Mouse (Mus musculus): ENCODE data around the gene Atp11a. TPM values are rescaled to one million over a fixed set of nuclear protein-coding genes. Genes with fewer than 3 reads are reported as not detected.

The Atp11a gene
- total and polyA plus RNA-seq, 3 experiments = 0.12 to 0.27 (median 0.21) TPM

DNA sequence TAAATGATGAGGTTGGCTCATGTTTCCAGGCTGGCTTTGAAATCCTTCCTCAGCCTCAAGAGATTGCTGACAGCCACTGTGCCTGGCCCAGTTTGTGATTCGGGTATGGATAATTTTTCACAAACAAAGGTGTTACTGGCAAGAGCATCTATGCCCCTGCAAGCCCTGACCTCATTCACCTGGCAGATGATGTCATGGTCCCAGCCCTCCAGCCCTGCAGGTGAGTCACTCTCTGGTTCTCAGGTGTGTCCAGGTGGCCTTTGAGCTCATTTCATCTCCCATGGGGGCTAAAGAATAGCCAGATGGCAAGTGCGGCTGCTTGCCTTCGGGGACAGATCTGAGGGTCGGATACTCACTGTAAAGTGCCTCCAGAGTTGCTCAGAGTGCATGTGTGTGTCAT lies 8.2 kb downstream of the Atp11a start:
- Histone ChIP-seq H3K27me3 (replicated peaks) (peaks cover 97% of the 10 kb centered on the region), H3K4me1 (ENCODE audit: control insufficient read depth in 1 of 2, insufficient read depth in 2 of 2) (no peaks in the 10 kb centered on the region), H3K9ac (ENCODE audit: insufficient read depth, low read depth) (no peak overlapping the region), H3K9me3 (replicated peaks; ENCODE audit: low read length) (no peaks in the 10 kb centered on the region), H3K4me3 (replicated peaks in 1 of 3; ENCODE audit: low read depth in 2 of 3, low read length in 2 of 3, poor library complexity in 1 of 3) (no peak overlapping the region), H3K4me2 (ENCODE audit: insufficient read depth, low read depth, poor library complexity, severe bottlenecking) (no peak overlapping the region), H3K79me2 (replicated peaks; ENCODE audit: control insufficient read depth, extremely low read depth, insufficient read depth, poor library complexity, severe bottlenecking) (no peaks in the 10 kb centered on the region), H3K36me3 (replicated peaks in 1 of 2; ENCODE audit: control insufficient read depth in 1 of 2, insufficient read depth in 1 of 2, low read length in 1 of 2) (no peaks in the 10 kb centered on the region), H3K27ac (ENCODE audit: insufficient read depth, low read depth) (no peak overlapping the region)
- in situ Hi-C loops (cut with MboI; ENCODE audit: low pct_ligation_motif_present, low pct_unique_long_range_greater_than_20kb, low sequenced_read_pairs) = no loop called here
- TF ChIP-seq SMC3 (IDR thresholded peaks at IDR 0.05; ENCODE audit: low read depth, low read length) = no peak
- TF ChIP-seq TCF12 (IDR thresholded peaks at IDR 0.05; ENCODE audit: low read depth, low read length) = no peak
- no peak for TF ChIP-seq MEF2A (IDR thresholded peaks at IDR 0.05; ENCODE audit: borderline replicate concordance, low read depth, low read length)
- no peak for TF ChIP-seq BHLHE40 (IDR thresholded peaks at IDR 0.05; ENCODE audit: low read depth, low read length)
- TF ChIP-seq RAD21 (IDR thresholded peaks at IDR 0.05; ENCODE audit: low read depth, low read length) = no peak
- no peak for TF ChIP-seq ELF1 (IDR thresholded peaks at IDR 0.05; ENCODE audit: low read depth, low read length)
- TF ChIP-seq ZC3H11A (IDR thresholded peaks at IDR 0.05; ENCODE audit: low read depth, low read length) = no peak
- TF ChIP-seq USF2 (conservative IDR thresholded peaks at IDR 0.05; ENCODE audit: low read depth, low read length) = no peak
- dilution Hi-C loops (cut with MboI; ENCODE audit: extremely low pct_ligation_motif_present, extremely low pct_unique_long_range_greater_than_20kb, low sequenced_read_pairs) = no loop called here
- no peak for DNase-seq (ENCODE audit: extremely low read depth)

DNA sequence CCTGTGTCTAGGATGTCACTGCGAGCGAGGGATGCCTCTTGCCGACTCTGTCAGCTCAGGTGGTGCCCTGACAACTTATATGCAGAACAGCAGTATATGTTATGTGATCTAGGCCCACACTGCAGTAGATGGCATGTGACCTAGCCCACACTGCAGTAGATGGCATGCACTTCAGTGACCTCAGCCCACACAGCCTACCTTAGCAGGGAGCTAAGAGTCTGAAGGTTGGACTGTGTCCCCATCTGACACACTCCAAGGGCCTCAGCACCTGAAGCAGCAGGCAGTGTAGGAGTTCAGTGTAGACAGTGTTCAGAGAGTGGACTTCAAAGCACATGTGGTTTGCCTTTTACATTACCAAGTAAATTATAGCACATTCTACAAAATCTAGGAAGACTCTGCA lies 10.4 kb downstream of the Atp11a start:
- no peaks in the 10 kb centered on the region for H3K9me3 ChIP-seq (replicated peaks; ENCODE audit: low read length)
- no peaks in the 10 kb centered on the region for H3K4me1 ChIP-seq (ENCODE audit: control insufficient read depth in 1 of 2, insufficient read depth in 2 of 2)
- no peak overlapping the region for H3K27ac ChIP-seq (ENCODE audit: insufficient read depth, low read depth)
- dilution Hi-C loops (cut with MboI; ENCODE audit: extremely low pct_ligation_motif_present, extremely low pct_unique_long_range_greater_than_20kb, low sequenced_read_pairs) = no loop called here
- in situ Hi-C loops (cut with MboI; ENCODE audit: low pct_ligation_motif_present, low pct_unique_long_range_greater_than_20kb, low sequenced_read_pairs) = no loop called here
- no peaks in the 10 kb centered on the region for H3K79me2 ChIP-seq (replicated peaks; ENCODE audit: control insufficient read depth, extremely low read depth, insufficient read depth, poor library complexity, severe bottlenecking)
- H3K4me2 ChIP-seq (ENCODE audit: insufficient read depth, low read depth, poor library complexity, severe bottlenecking) = no peak overlapping the region
- no peaks in the 10 kb centered on the region for H3K36me3 ChIP-seq (replicated peaks in 1 of 2; ENCODE audit: control insufficient read depth in 1 of 2, insufficient read depth in 1 of 2, low read length in 1 of 2)
- no peak for DNase-seq (ENCODE audit: extremely low read depth)
- no peak overlapping the region for H3K9ac ChIP-seq (ENCODE audit: insufficient read depth, low read depth)
- TF ChIP-seq MAFK (IDR thresholded peaks at IDR 0.05; ENCODE audit: insufficient replicate concordance, low read length) (no peak), ETS1 (conservative IDR thresholded peaks at IDR 0.05; ENCODE audit: low read depth, low read length) (no peak), ELF1 (IDR thresholded peaks at IDR 0.05; ENCODE audit: low read depth, low read length) (no peak), ZNF384 (IDR thresholded peaks at IDR 0.05; ENCODE audit: low read depth, low read length) (no peak), USF1 (IDR thresholded peaks at IDR 0.05; ENCODE audit: low read depth, low read length) (no peak), CHD2 (IDR thresholded peaks at IDR 0.05; ENCODE audit: low read length) (no peak), CTCF (conservative IDR thresholded peaks at IDR 0.05 in 1 of 2, IDR thresholded peaks at IDR 0.05 in 1 of 2; ENCODE audit: low read depth in 2 of 2, low read length in 2 of 2) (no peak), RAD21 (IDR thresholded peaks at IDR 0.05; ENCODE audit: low read depth, low read length) (no peak)
- no peak overlapping the region for H3K4me3 ChIP-seq (replicated peaks in 1 of 3; ENCODE audit: low read depth in 2 of 3, low read length in 2 of 3, poor library complexity in 1 of 3)
- peaks cover 93% of the 10 kb centered on the region for H3K27me3 ChIP-seq (replicated peaks)

DNA sequence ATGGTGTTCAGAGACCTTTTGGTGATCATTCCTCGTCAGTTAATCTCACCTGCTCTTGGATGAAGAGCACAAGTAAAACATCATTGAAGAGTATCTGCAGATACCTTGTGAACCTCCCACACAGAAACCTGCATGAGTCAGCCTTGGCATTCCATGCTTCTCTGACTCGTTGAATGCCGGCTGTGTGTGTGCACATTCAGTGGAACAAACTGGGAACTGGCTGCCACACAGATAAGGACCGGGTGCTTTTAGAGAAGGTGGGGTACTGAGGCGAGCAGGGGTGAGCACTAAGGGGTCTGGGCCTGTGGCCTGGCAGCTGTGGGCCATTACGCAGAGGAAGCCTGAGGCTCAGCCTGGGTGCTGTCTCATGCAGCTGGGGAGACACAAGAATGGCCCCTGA lies 11.9 kb downstream of the Atp11a start:
- H3K9me3 ChIP-seq (replicated peaks; ENCODE audit: low read length) = no peaks in the 10 kb centered on the region
- no peaks in the 10 kb centered on the region for H3K36me3 ChIP-seq (replicated peaks in 1 of 2; ENCODE audit: control insufficient read depth in 1 of 2, insufficient read depth in 1 of 2, low read length in 1 of 2)
- in situ Hi-C loops (cut with MboI; ENCODE audit: low pct_ligation_motif_present, low pct_unique_long_range_greater_than_20kb, low sequenced_read_pairs) (no loop called here), dilution Hi-C loops (cut with MboI; ENCODE audit: extremely low pct_ligation_motif_present, extremely low pct_unique_long_range_greater_than_20kb, low sequenced_read_pairs) (no loop called here)
- no peaks in the 10 kb centered on the region for H3K4me1 ChIP-seq (ENCODE audit: control insufficient read depth in 1 of 2, insufficient read depth in 2 of 2)
- DNase-seq (ENCODE audit: extremely low read depth) = no peak
- no peak overlapping the region for H3K27ac ChIP-seq (ENCODE audit: insufficient read depth, low read depth)
- no peak overlapping the region for H3K4me3 ChIP-seq (replicated peaks in 1 of 3; ENCODE audit: low read depth in 2 of 3, low read length in 2 of 3, poor library complexity in 1 of 3)
- H3K79me2 ChIP-seq (replicated peaks; ENCODE audit: control insufficient read depth, extremely low read depth, insufficient read depth, poor library complexity, severe bottlenecking) = no peaks in the 10 kb centered on the region
- TF ChIP-seq ZC3H11A (IDR thresholded peaks at IDR 0.05; ENCODE audit: low read depth, low read length) (no peak), RCOR1 (conservative IDR thresholded peaks at IDR 0.05; ENCODE audit: low read depth, low read length) (no peak), E2F4 (IDR thresholded peaks at IDR 0.05; ENCODE audit: insufficient replicate concordance, low read depth, low read length) (no peak), ZNF384 (IDR thresholded peaks at IDR 0.05; ENCODE audit: low read depth, low read length) (no peak), POLR2AphosphoS2 (IDR thresholded peaks at IDR 0.05; ENCODE audit: low read depth, low read length) (no peak), POLR2A (IDR thresholded peaks at IDR 0.05; ENCODE audit: low read depth, low read length) (no peak), HCFC1 (IDR thresholded peaks at IDR 0.05; ENCODE audit: low read depth, low read length) (no peak), MAFK (IDR thresholded peaks at IDR 0.05; ENCODE audit: insufficient replicate concordance, low read length) (no peak), MEF2A (IDR thresholded peaks at IDR 0.05; ENCODE audit: borderline replicate concordance, low read depth, low read length) (no peak), SIN3A (IDR thresholded peaks at IDR 0.05; ENCODE audit: low read length) (no peak), RAD21 (IDR thresholded peaks at IDR 0.05; ENCODE audit: low read depth, low read length) (no peak), IRF4 (IDR thresholded peaks at IDR 0.05; ENCODE audit: low read depth, low read length) (no peak), MYC (IDR thresholded peaks at IDR 0.05; ENCODE audit: low read depth, low read length) (no peak), UBTF (IDR thresholded peaks at IDR 0.05; ENCODE audit: low read depth, low read length) (no peak), NELFE (IDR thresholded peaks at IDR 0.05; ENCODE audit: low read depth, low read length) (no peak), TCF12 (IDR thresholded peaks at IDR 0.05; ENCODE audit: low read depth, low read length) (no peak)
- H3K9ac ChIP-seq (ENCODE audit: insufficient read depth, low read depth) = no peak overlapping the region
- no peak overlapping the region for H3K4me2 ChIP-seq (ENCODE audit: insufficient read depth, low read depth, poor library complexity, severe bottlenecking)
- peaks cover 93% of the 10 kb centered on the region for H3K27me3 ChIP-seq (replicated peaks)
